Mouse (Mus musculus): ENCODE data around the gene Entpd1.

The Entpd1 gene

GRCm38 (mm10) chr19:40625935-40626334, 13.8 kb downstream of the Entpd1 start:
- in situ Hi-C loops (cut with MboI; ENCODE audit: low sequenced_read_pairs), result no loop called here

DNA sequence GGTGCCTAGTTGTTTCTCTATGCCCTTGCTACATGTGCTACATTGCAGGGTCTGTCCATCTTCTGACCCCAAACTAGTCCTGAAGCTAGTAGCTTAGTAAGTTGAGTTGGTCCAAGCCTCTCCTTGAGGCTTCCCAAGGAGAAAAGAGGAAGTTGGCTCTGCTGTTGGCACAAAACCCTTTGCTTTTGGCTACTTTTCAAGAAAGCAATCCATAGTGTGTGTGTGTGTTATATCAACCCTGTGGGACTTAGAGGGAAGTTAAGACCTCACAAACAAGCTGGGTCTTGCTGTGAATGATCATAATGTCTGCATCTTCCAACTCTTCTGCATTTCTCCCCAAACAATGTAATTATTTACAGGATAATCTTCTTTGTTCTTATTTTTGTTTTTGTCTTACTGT, 16.8 kb downstream of the Entpd1 start:
- in situ Hi-C loops (cut with MboI; ENCODE audit: low sequenced_read_pairs), result no loop called here

- in situ Hi-C loops (cut with MboI; ENCODE audit: low sequenced_read_pairs), result no loop called here
Measured at GRCm38 (mm10) chr19:40630096-40630495, 17.9 kb downstream of the Entpd1 start.

DNA sequence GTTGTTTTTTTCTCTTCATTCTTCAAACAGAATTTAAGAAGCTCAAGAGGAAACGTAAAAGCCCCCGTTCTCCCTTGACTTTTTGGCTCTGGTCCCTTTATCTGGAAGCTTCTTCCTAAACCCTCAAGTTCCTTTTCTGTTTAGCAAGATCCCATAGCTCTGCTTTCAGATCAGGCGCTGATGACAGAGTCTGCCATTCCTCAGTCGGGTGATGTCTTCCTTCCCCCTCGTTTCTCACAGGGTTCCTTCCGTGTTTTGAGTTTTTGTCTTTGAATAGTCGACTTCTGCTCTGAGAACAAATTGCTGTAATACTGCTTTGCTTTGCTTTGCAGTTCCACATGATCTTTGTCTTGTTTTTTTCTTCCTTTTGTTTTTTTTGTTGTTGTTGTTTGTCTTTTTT, 18.4 kb downstream of the Entpd1 start:
- in situ Hi-C loops (cut with MboI; ENCODE audit: low sequenced_read_pairs), result no loop called here

- in situ Hi-C loops (cut with MboI; ENCODE audit: low sequenced_read_pairs), result no loop called here
Measured at GRCm38 (mm10) chr19:40632193-40632592, 20.0 kb downstream of the Entpd1 start.

- in situ Hi-C loops (cut with MboI; ENCODE audit: low sequenced_read_pairs), result no loop called here
Measured at GRCm38 (mm10) chr19:40632668-40633067, 20.5 kb downstream of the Entpd1 start.

- in situ Hi-C loops (cut with MboI; ENCODE audit: low sequenced_read_pairs), result no loop called here
Measured at GRCm38 (mm10) chr19:40633144-40633543, 21.0 kb downstream of the Entpd1 start.

GRCm38 (mm10) chr19:40637091-40637490, 24.9 kb downstream of the Entpd1 start:
- in situ Hi-C loops (cut with MboI; ENCODE audit: low sequenced_read_pairs), result no loop called here

- in situ Hi-C loops (cut with MboI; ENCODE audit: low sequenced_read_pairs), result no loop called here
Measured at GRCm38 (mm10) chr19:40637601-40638000, 25.4 kb downstream of the Entpd1 start.

DNA sequence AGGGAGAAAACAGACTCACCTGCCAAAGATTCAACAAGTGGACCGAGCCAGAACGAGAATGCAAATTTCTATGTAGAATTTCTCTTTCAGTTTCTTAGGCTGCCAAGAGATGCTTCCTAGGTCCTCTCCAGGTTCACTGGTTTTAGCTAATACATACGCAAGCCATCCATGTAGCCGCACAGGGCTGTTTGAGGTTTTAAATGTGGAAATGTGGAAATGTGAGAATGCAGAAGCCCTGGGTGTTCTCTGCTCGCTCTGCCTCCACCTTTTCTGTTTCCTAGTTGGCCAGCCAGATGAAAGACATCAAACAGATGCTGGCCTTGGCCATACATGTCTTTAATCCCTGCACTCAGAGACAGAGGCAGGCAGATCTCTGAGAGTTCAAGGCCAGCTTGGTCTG, 26.4 kb downstream of the Entpd1 start:
- in situ Hi-C loops (cut with MboI; ENCODE audit: low sequenced_read_pairs), result no loop called here

GRCm38 (mm10) chr19:40639729-40640304, 27.7 kb downstream of the Entpd1 start:
- in situ Hi-C loops (cut with MboI; ENCODE audit: low sequenced_read_pairs), result no loop called here

GRCm38 (mm10) chr19:40640799-40641198, 28.6 kb downstream of the Entpd1 start:
- in situ Hi-C loops (cut with MboI; ENCODE audit: low sequenced_read_pairs), result no loop called here

- in situ Hi-C loops (cut with MboI; ENCODE audit: low sequenced_read_pairs), result no loop called here
Measured at GRCm38 (mm10) chr19:40643846-40644245, 31.7 kb downstream of the Entpd1 start.

DNA sequence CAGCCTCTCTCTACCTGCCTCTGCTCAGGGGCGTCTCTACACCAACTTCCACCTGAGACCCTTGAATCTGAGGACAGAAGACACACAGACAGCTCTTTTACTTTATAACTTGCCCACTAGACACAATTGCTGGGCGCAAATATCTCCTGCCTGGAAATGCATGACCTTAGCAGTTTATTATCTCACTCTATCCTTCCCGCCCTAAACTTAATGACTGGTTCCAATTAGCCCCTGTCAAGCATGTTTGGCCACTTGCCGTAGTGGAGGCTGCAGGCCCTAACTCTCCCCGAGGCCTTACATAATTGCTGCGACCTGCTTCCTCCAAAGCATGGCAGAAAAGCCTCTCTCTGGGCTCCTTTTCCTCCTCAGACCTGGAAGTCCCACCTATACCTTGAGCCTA, 34.2 kb downstream of the Entpd1 start:
- in situ Hi-C loops (cut with MboI; ENCODE audit: low sequenced_read_pairs), result no loop called here

- in situ Hi-C loops (cut with MboI; ENCODE audit: low sequenced_read_pairs), result no loop called here
Measured at GRCm38 (mm10) chr19:40647319-40648158, 35.4 kb downstream of the Entpd1 start.

DNA sequence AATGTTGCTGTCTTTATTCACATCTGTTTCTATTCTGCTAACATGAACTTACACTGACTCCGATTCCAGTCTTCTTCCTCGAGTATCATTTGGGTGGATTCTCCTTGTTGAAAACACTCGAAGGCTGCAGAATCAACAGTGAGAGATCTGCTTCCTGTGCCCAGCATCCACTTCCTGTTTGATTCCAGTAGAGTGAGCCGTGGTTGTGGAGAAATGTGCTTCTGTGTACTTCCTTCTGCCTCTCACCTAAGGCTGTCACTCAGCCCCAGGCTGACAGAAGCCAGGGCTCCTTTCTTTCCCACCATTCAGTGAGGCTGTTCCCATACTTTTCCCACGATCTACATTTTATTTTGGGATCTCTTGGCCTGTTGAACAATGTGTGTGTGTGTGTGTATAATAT, 37.9 kb downstream of the Entpd1 start:
- in situ Hi-C loops (cut with MboI; ENCODE audit: low sequenced_read_pairs), result no loop called here

GRCm38 (mm10) chr19:40656207-40656606, 44.0 kb downstream of the Entpd1 start:
- in situ Hi-C loops (cut with MboI; ENCODE audit: low sequenced_read_pairs), result no loop called here

DNA sequence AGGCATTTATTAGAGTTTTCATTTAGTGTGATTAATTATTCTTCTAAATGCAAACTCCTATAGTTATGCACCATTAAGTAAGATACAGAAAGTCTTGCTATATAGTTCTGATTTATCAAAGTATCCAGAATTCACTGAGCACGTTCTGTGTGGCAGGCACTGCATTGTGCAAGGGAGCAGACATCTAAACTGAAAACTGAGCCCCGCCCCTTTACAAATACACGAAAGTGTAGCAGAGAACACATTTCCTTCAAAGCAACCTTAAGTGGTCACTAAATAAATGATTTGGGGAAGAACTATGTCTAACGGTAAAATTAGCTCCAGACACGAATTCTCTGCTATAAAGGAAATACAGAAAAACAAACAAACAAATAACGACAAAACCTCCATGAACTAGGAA, 46.1 kb downstream of the Entpd1 start:
- in situ Hi-C loops (cut with MboI; ENCODE audit: low sequenced_read_pairs), result no loop called here

- in situ Hi-C loops (cut with MboI; ENCODE audit: low sequenced_read_pairs), result no loop called here
Measured at GRCm38 (mm10) chr19:40658935-40659334, 46.8 kb downstream of the Entpd1 start.

GRCm38 (mm10) chr19:40659651-40660478, 47.7 kb downstream of the Entpd1 start:
- in situ Hi-C loops (cut with MboI; ENCODE audit: low sequenced_read_pairs), result no loop called here

- in situ Hi-C loops (cut with MboI; ENCODE audit: low sequenced_read_pairs), result no loop called here
Measured at GRCm38 (mm10) chr19:40660510-40660909, 48.3 kb downstream of the Entpd1 start.

GRCm38 (mm10) chr19:40661108-40661507, 48.9 kb downstream of the Entpd1 start:
- in situ Hi-C loops (cut with MboI; ENCODE audit: low sequenced_read_pairs), result no loop called here
